Mouse (Mus musculus) heart, adult 11 months (tissue): ENCODE measurements around the gene Zbtb38.

Experiments
- DNase-seq: peaks from one replicate; pipeline ENCODE4 v3.0.0; 2022

Gene Zbtb38

DNA sequence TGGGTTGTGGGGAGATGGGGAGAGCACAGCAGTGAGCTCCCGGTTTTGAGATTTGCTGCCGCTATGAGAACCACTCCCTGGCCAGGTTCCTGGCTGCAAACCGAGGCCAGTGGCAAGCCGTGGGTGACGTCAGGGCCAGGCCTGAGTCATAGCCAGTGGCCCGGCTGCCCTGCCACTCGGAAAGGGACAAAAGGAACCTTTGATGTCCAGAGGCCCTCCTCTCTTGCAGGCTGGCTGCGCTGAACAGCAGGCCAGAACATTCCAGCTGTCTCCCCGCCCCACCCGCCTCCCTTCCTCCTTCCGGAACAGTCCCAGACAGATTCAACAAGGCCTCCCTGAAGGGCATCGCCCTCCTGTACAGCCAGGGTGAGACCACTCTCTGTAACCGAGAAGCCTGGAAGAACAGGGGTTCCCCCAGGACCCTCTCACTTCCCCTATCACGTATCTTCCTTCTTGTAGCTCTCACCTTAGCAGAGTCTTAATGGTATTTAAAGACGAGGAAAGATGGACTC lies at the start of gene Zbtb38:
Zbtb38 (minus strand) TSS at position 229 of the 512 bp plus-strand sequence.
- peak; percentile 99 for DNase-seq

DNA sequence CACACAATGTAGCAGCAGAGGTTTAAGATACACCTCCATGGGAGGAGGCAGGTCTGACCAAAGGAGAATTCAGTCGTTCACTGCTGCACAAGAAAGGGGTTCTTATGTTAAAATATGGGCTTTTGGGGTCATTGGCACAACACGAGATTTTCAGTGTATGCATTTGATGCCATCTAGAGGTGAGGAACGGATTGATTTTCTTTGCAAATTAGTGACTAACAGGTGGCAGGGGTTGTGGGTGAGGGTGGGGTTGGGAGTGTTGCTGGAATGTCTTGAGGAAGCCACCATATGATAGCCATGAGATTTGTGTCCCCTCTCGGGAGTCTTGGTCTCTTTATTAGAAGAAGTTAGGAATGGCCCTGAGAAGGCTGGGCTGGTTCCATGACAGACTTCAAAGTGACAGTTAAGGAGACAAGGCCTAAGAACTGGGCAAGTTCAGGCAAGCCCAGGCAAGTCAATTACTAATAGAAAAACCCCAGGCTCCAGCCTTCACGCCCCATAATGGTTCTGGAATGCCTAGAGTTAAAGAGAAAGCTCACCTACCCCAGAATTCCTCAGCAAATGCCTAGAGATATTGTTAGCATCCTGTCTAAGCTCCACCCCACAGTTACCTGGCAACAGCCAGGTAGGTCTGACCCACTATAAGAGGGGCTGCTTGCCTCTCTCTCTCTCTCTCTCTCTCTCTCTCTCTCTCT lies 47.6 kb upstream of the Zbtb38 start:
- peak; percentile 27 for DNase-seq

DNA sequence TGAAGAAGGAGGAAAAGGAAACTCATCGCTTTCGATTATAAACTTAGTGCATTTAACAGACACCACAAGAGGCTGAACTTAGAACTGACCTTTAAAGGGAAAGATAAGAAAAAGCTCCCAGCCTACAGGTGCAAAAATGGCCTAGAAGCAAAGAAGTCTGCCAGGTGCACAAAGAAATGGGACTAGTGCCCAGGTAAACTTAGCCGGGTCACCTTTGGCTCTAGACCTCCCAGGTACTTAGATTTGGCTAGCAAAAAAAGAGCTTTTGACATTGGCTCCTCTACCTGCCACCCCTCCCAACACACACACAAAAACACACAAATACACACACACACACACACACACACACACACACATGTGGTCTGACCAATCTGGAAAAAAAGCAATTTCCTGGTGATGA lies 44.7 kb upstream of the Zbtb38 start:
- peak; percentile 4 for DNase-seq

DNA sequence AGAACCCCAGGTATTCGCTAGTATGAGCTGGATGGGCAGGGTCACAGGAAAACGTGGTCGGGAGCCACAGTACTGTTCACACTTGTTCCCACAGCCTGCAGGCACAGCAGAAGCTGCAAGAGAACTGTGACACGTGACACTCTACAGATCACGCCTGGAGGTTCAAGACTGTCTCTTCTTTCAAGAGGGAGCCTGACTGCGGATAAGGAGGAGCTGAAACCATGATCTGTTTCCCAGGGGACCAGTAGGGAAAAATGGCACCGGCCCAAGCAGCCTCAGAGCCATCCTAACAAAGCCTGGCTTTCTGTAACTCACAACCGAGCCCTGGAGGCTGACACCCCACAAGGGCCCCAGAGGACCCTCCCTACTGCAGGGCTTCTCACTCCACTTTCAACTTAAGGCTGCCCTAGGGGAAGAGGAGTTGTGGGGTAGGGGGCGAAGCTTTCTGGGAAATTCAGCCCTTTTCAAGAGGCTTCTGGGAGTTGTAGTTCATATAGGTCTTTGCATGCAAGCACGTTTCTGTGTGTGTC lies 42.8 kb upstream of the Zbtb38 start:
- DNase-seq = peak; percentile 93

DNA sequence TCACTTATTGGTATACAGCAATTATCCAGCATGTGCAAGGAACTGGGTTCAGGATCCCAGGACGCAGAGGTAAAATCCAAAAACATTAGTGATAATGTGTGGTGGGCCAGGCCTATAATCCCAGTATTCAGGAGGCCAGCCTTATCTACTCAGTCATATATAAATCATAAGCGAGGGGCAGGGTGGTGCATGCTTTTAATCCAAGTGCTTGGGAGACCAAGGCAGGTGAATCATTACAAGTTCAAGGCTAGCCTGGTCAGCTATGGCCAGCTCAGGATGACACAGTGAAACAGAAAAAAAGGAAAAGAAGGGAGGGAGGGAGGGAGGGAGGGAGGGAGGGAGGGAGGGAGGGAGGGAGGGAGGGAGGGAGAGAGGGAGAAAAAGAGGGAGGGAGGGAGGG lies 42.0 kb upstream of the Zbtb38 start:
- peak; percentile 54 for DNase-seq

DNA sequence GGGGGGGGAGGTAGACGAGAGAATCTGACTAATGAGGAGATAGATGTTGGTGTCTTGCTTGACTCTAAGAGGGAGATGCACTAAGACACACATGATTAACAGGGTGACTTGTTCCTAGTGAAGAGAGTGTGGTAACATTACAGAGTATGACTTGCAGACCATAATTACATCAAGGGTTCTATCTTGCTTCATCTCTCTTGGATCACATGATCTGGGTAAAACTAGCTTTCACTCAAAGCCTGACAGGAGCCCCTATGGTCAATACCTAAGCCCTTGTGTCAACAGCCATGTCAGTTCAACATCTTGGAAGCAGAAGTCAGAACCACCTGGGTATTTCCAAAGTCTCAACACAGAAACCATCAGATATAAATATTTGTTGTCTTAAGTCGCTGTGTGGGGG lies 39.9 kb upstream of the Zbtb38 start:
- no peak for DNase-seq

DNA sequence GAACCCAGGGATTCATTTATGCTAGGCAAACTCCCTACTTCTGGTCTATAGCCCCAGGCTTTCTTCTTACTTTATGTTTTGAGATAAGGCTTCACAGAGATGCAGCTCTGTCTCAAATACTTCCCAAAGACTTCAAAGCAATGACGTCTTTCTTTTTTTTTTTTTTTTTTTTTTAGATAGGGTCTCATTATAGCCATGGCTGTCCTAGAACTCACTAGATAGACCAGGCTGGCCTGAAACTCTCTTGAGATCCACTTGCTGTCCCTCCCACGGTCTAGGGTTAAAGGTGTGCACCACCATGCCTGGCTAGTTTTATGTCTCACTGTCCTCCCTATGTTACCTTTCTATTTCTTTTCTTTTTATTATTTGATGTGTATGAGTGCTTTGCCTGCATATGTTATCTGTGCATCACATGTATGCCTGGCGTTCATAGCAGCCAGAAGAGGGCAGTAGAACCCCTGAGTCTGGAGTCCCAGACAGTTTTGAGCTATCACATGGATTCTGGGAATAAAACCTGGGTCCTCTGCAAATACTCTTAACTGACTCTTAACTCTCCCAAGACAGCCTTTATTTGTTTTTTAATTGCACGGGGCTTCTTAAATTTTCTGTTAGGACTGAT lies 37.9 kb upstream of the Zbtb38 start:
- DNase-seq = peak; percentile 76

DNA sequence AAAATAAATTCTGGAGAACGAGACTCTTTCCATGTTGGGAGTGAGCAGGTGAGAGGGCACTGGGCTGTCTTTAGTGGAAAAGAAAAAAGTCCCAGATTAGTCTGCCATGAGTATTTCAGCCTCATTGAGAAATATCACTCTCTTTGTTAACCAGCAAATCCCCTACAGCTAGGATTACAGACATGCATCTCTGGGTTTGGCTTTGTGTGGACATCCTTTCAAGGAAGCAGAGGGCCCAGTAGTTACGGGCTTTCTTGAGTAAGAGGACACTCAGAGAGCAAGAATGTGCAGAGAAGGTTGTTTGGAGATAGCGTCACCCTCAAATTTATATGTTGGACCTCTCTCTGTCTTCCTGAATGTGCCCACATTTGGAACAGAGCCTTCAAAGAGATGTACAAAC lies 37.3 kb upstream of the Zbtb38 start:
- DNase-seq = peak; percentile 37

DNA sequence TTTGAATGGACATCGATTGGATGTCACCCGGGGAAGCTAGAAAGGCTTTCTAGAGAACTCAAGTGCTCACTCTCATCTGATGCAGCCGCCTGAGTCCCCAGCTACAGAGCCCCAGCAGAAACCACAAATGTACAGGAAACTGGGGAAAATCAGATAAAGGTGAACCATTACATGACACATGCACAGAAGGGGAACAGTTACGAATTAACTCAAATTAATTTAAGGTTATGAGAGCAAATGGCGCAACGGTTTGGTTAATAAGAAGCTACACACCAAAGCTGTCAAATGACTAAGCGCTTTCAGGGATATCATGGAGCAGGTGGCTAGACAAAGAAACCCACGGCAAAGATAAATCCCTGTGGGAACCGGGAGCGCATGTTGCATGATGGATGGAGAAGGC lies 35.2 kb upstream of the Zbtb38 start:
- DNase-seq = peak; percentile 36

DNA sequence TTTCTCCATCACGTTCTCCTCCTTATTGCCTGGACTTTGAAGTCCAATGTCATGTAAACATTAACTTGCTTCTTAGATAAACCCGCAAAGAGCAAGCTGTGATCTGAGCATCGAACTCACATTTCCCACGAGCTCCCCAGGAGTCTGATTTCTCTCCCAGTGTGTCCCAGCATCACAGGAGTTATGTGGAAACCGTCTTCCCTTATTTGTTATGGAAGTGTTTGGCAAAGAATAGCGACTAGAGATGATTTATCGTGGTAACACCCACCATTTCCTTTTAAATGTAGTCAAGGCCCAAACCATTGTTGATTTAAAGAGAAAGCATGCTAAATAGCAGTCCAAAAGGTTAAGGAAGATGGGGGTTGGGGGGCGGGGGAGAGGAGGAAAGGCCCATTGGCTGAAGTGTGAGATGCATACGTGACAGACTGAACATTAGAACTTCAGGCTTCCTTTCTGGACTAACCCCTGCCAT lies 33.3 kb upstream of the Zbtb38 start:
- DNase-seq = peak; percentile 52

DNA sequence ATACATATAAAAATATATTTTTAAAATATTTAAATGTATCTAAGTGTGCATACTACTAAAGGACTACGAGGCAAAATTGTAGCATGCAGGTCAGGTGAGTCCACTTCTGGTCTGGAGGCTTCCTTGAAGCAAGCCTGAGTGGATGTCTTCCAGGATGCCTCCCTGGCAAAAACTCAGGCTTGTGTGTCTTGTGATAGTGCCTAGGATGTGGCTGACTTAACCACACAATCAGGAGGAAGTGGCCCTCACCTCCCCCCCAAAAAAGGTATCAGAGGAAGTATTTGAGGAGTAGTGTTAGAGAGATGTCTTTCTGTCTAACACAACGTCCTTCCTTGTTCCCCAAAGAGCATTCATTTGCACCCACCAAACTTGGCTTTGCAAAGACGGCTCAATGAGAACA lies 32.6 kb upstream of the Zbtb38 start:
- peak; percentile 71 for DNase-seq

DNA sequence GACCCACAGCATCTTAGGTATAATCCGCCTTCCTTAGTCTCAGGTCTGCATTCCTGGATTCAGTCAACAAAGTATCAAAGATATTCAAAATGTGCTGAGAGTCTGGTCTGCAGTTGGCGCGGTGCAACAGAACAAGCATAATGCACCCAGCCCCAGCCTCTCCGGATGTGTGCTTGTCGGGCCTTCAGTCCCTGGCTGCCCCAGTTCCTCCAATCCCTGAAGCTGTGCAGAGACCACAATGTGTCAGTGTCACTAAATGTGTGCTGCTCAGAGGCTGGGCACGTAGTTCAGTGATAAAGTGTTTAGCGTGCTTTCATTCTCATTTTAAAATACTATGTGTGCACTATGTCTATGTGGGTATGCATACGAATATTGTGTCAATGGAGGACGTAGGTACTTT lies 31.0 kb upstream of the Zbtb38 start:
- no peak for DNase-seq

DNA sequence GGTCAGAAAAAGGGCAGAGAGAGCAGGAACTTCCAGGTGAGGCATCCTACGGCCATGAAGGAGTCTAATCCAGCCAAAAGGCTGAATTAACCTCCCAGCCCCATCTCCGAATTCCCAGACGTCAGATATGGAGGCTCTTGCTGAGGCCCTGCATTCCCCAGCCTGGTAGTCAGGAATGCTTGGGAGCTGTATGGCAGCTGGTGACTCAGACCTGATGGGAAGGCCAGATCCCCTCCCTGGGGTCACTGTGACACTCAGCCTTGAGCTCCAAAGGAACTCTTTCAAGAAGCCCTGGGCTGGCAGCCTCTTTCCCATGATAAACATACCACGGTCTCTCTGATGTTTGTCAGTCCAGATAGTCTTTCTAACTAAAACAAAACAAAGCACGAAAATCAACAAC lies 30.6 kb upstream of the Zbtb38 start:
- no peak for DNase-seq

DNA sequence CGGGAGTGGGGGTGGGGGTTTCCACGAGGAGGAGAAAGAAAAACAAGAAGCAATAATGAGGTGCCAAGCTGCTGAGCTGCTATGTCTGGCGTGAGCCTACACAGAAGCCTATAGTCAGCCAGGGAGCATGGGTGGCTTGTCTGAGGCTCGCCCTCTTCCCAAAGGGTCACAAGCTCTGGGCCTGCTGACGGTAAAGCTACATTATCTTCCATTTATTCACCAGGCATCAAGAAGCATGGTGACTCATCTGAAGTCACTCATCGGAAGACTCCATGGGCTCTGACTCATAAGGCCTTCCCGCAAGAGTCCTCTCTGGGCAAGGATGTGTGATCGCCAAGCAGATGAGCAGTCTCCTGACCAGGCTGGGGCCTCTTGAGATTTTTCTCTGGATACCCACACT lies 29.4 kb upstream of the Zbtb38 start:
- no peak for DNase-seq

DNA sequence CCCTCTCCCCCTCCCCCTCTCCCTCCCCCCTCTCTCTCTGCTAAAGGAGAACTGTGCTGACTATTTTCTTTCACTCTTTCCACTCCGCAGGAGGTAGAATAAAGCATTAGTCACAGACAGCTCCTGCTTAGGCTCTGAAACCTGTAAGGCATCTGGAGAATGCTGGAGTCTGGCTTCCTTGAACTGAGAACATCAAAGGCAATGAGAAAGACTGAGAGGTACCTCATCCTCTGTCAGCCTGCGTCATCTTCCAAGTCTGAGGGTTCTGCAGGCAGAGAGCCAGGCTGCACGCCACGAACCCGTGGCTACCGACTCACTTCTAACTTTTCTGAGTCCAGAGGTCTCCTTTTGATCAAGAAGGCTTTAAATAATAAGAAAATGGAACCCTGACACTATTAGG lies 20.5 kb upstream of the Zbtb38 start:
- no peak for DNase-seq

DNA sequence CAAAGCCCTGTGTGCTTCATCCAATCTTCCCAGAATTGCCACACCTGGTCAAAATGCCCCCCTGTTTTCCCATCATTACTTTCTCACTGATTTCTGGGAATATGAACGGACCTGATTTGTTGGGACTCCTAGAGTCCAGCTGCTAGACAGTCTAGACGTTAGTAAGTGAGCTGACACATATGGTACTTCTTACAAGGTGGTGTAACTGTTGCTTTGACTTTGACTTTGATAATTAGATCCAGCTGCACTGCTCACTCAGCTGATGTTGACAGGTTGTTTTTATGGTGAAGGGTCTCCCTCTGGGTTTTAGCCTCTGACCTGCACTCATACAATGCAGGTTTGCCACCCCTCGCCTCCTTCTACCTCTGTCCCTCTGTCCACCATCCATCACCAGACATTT lies 17.8 kb upstream of the Zbtb38 start:
- no peak for DNase-seq

DNA sequence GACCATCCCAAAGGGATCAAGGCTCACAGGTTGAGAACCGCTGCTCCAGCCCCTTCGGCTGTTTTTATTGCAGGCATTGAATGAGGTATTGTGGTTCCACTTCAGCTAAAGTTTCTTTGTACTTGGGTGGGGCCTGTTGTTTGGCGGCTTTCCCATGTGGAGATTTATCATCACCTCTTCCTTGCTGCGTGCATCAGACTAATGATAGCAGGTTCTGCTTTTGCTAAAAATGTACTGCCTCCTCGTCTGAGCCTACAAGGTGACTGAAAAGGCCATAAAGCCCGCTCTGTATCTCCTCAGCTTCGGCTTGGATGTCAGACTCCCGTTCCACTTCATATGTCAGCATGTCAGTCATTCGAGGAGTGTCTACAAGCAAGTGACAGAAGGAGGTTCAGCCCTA lies 17.0 kb upstream of the Zbtb38 start:
- no peak for DNase-seq

DNA sequence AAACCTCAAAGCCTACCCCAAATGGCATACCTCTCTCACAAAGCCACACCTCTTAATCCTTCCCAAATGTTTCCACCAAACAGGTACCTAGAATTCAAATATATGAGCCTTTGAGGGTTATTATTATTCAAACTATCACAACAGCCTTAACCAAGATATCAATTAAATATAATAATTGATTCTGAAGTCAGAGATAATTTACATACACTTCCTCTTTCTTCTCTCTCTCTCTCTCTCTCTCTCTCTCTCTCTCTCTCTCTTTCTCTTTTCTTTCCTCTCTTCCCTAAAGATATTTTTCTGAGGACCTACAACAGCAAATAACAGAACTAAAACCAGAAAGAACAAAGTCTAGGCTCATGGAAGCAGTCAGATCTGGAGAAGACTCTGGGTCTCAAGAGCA lies 15.2 kb upstream of the Zbtb38 start:
- DNase-seq = no peak

DNA sequence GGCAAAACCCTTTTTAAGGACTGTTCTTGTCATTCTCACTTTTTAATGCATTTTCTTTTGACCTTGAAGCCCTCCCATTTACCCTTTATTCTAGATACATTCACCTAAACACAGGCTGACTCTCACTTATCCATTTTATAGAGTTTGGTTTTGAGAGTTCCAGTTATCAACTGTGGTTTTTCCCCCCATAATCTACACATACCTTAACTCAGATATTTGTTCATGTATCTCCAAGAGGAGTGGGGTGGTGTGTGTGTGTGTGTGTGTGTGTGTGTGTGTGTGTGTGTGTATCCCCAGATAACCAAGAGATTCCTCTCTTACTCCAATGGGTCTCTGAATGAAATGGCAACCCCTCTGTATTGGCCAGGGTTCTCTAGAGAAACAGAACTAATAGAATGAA lies 13.4 kb upstream of the Zbtb38 start:
- DNase-seq = no peak

DNA sequence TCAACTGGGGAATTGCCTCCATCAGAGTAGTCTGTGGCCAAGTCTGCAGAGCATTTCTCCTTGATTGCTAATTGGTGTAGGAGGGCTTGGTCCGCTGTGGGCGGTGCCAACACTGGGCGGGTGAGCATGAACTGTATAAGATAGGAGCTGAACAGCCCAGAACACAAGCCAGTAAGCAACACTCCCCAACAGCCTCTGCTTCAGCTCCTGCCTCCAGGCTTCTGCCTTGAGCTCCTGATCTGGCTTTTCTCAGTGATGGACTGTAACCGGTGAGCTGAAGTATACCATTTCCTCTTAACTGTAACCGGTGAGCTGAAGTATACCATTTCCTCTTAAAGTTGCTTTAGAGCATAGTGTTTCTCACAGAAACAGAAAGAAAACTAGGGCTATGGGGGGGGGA lies 12.8 kb upstream of the Zbtb38 start:
- DNase-seq = peak; percentile 83

DNA sequence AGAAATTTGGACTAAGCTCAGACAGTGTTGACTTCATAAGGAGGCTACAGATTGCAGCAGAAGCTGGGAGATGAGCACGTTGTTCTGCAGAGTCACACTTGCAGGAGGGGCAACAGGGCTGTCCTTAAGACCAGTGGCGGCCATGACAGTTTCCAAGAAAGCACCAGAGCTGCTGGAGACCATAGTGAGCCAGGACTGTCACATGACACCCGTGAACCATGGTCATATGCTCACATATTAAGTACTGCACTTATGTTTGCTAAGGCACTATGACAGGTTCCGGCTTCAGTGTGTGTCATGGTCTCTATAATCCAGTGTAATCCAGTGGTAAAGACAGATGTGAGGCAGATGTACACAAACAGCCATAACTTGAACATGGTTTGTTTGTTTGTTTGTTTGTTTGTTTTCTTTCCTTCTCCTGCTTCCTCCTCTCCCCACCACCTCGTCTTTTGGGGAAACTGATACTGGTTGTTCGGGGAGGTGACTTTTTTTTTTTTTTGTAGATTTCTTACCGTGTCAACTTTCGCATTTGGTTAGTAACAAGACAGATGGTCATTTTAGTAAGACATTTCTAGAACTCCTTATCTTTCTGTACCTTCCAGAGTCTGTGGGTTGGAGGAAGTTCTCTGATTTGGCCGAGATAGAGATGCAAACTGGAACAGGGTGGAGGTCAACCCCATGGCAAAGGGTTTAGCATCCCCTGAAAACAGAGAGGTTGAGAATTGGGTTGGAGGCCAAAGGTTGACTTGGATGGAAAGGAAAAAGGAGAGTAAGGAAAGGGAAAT lies 11.4 kb upstream of the Zbtb38 start:
- DNase-seq = no peak

DNA sequence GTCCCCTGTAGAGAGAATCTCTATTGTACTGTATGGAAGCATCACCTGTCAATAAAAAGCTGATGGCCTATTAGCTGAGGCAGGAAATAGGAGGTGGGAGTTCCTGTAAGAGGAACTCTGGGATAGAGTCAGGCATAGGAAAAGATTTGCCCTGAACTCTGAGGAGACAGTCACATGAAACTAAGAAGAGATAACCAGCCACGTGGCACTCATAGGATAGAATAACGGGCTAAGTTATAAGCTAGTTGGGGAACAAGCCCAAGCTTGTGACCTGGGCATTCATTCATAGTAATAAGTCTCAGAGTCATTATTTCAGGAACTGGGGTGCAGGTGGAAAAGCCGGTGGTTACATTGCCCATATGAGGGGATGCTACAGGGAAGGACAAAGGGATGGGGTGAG lies 10.4 kb upstream of the Zbtb38 start:
- DNase-seq = no peak

DNA sequence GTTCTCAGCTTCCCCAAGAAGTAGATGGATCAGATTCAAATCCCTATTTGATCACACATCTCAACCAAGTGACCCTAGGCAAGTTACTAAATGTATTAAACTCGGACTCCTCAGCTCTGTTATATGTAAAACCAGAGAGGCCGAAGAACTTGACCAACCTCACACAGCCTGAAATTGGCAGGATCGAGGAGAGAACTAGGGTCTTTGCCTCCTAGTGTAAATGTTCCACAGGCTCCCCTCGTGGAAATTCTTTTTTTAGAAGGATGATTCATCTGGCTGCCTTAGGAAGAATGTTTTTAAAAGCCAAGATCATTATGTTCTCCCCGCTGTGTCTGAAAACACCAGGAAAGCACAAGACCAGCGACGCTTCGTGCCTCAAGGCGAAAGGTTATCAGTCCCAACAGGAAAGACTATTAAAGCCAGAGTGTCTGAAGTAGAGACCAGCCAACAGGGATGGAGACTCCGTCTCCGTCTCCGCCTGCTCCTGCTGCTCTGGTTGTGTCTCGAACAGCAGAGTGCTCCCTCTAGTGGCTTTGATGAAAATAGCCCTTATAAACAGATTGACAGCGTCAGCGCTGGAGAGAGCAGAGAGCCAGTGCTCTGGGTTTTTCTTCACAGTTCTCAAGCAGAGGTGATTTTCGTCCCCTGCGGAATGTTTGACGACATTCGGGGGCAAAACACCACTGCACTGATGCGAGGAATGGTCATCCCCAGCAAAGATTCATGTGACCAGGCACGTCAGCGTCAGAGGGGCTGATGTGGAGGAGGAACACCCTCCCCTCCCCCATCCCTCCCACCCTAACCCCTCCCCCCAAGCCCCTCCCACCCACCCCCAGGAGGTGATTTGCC lies 6.3 kb upstream of the Zbtb38 start:
- peak; percentile 99 for DNase-seq
